Mouse (Mus musculus): ENCODE results near the gene BC005561. TPM values are rescaled to one million over a fixed set of nuclear protein-coding genes. Genes with fewer than 3 reads are reported as not detected.
"Not testable (repeated sequence)": the region's sequence is repeated elsewhere in the genome, so short reads cannot be mapped to it uniquely, and the experiment has no call there.

BC005561 gene
- polyA plus RNA-seq, 1 experiment from 2014 or later, result 9.6 TPM

- ATAC-seq (peak; percentile 57; the same call in 1 of the 2 replicates), DNase-seq (ENCODE audit: low spot score) (peak; percentile 44)
- H3K27ac ChIP-seq (ENCODE audit: low read depth, low read length), result no peak overlapping the region
- no peak overlapping the region for H3K9ac ChIP-seq (ENCODE audit: low read length)
- no peak overlapping the region for H3K4me3 ChIP-seq (ENCODE audit: low read depth, low read length)
- no peaks in the 10 kb centered on the region for H3K27me3 ChIP-seq (replicated peaks; ENCODE audit: control insufficient read depth, insufficient read depth, low read length)
- no peaks in the 10 kb centered on the region for H3K4me1 ChIP-seq (ENCODE audit: control insufficient read depth, insufficient read depth, low read length)
- H3K4me2 ChIP-seq (ENCODE audit: low read length), result no peak overlapping the region
- H3K36me3 ChIP-seq (ENCODE audit: control insufficient read depth, insufficient read depth, low read length), result peaks cover 50% of the 10 kb centered on the region
- no peaks in the 10 kb centered on the region for H3K9me3 ChIP-seq (replicated peaks; ENCODE audit: control insufficient read depth, low read length)
- WGBS, result 71% methylated on average over 1 of the region's 1 CpGs
Observed at GRCm38 (mm10) chr5:104538612-104539011, 30.5 kb downstream of the BC005561 start.

- peaks cover 50% of the 10 kb centered on the region for H3K36me3 ChIP-seq (ENCODE audit: control insufficient read depth, insufficient read depth, low read length)
- H3K4me3 ChIP-seq (ENCODE audit: low read depth, low read length), result no peak overlapping the region
- no peak for DNase-seq (ENCODE audit: low spot score)
- no peaks in the 10 kb centered on the region for H3K9me3 ChIP-seq (replicated peaks; ENCODE audit: control insufficient read depth, low read length)
- no peak overlapping the region for H3K9ac ChIP-seq (ENCODE audit: low read length)
- no peak for ATAC-seq
- no peaks in the 10 kb centered on the region for H3K4me1 ChIP-seq (ENCODE audit: control insufficient read depth, insufficient read depth, low read length)
- no peak overlapping the region for H3K4me2 ChIP-seq (ENCODE audit: low read length)
- WGBS, result 94% methylated on average over 4 of the region's 4 CpGs
- no peak overlapping the region for H3K27ac ChIP-seq (ENCODE audit: low read depth, low read length)
- no peaks in the 10 kb centered on the region for H3K27me3 ChIP-seq (replicated peaks; ENCODE audit: control insufficient read depth, insufficient read depth, low read length)
Observed at GRCm38 (mm10) chr5:104539331-104539730, 31.2 kb downstream of the BC005561 start.

GRCm38 (mm10) chr5:104568079-104568478 is 59.9 kb downstream of the BC005561 start:
- H3K4me3 ChIP-seq (ENCODE audit: low read depth, low read length); H3K9me3 ChIP-seq (replicated peaks; ENCODE audit: control insufficient read depth, low read length); H3K9ac ChIP-seq (ENCODE audit: low read length); H3K4me2 ChIP-seq (ENCODE audit: low read length); H3K4me1 ChIP-seq (ENCODE audit: control insufficient read depth, insufficient read depth, low read length); DNase-seq (ENCODE audit: low spot score); H3K36me3 ChIP-seq (ENCODE audit: control insufficient read depth, insufficient read depth, low read length); ATAC-seq; H3K27me3 ChIP-seq (replicated peaks; ENCODE audit: control insufficient read depth, insufficient read depth, low read length); H3K27ac ChIP-seq (ENCODE audit: low read depth, low read length): not testable (repeated sequence)
- 76% methylated on average over 1 of the region's 1 CpGs for WGBS

- DNase-seq (ENCODE audit: low spot score) (peak; percentile 57), ATAC-seq (peak; percentile 32)
- Histone ChIP-seq H3K4me3 (ENCODE audit: low read depth, low read length) (peak overlapping the region; percentile 53), H3K9ac (ENCODE audit: low read length) (peak overlapping the region; percentile 77), H3K4me2 (ENCODE audit: low read length) (peak overlapping the region; percentile 44), H3K4me1 (ENCODE audit: control insufficient read depth, insufficient read depth, low read length) (no peaks in the 10 kb centered on the region), H3K27me3 (replicated peaks; ENCODE audit: control insufficient read depth, insufficient read depth, low read length) (no peaks in the 10 kb centered on the region), H3K27ac (ENCODE audit: low read depth, low read length) (no peak overlapping the region), H3K9me3 (replicated peaks; ENCODE audit: control insufficient read depth, low read length) (peaks cover 8% of the 10 kb centered on the region), H3K36me3 (ENCODE audit: control insufficient read depth, insufficient read depth, low read length) (peaks cover 6% of the 10 kb centered on the region; the same call in 1 of the 2 replicates)
- 26% methylated on average over 6 of the region's 6 CpGs for WGBS
Observed at GRCm38 (mm10) chr5:104570766-104571165, 62.6 kb downstream of the BC005561 start.

- H3K36me3 ChIP-seq (ENCODE audit: control insufficient read depth, insufficient read depth, low read length); H3K4me1 ChIP-seq (ENCODE audit: control insufficient read depth, insufficient read depth, low read length); H3K9me3 ChIP-seq (replicated peaks; ENCODE audit: control insufficient read depth, low read length); H3K27me3 ChIP-seq (replicated peaks; ENCODE audit: control insufficient read depth, insufficient read depth, low read length): not testable (repeated sequence)
- H3K9ac ChIP-seq (ENCODE audit: low read length), result peak overlapping the region; percentile 77
- 0% methylated on average over 16 of the region's 19 CpGs for WGBS
- peak; percentile 99 for ATAC-seq
- peak overlapping the region; percentile 48 for H3K4me2 ChIP-seq (ENCODE audit: low read length)
- DNase-seq (ENCODE audit: low spot score), result peak; percentile 96
- H3K4me3 ChIP-seq (ENCODE audit: low read depth, low read length), result peak overlapping the region; percentile 53
- H3K27ac ChIP-seq (ENCODE audit: low read depth, low read length), result peak overlapping the region; percentile 78
Observed at GRCm38 (mm10) chr5:104571282-104571921, 63.2 kb downstream of the BC005561 start.

Other genes with a start within 250 kb of the BC005561 start
- gene Ibsp, start 209.2 kb upstream of the BC005561 start, polyA plus RNA-seq (2014; fragmentation: Nextera tagmentation; extraction: Ambion mirVana), result 0.41 and 0.82 TPM in 2 replicates
- not detected in 2 replicates for gene Mepe, start 183.0 kb upstream of the BC005561 start, polyA plus RNA-seq (2014; fragmentation: Nextera tagmentation; extraction: Ambion mirVana)
- 11.6 and 17.0 TPM in 2 replicates for gene Spp1, start 73.2 kb upstream of the BC005561 start, polyA plus RNA-seq (2014; fragmentation: Nextera tagmentation; extraction: Ambion mirVana)
- gene Pkd2, start 48.9 kb upstream of the BC005561 start, polyA plus RNA-seq (2014; fragmentation: Nextera tagmentation; extraction: Ambion mirVana), result 6.3 and 7.3 TPM in 2 replicates

Measured in forebrain, embryonic 14.5 days (tissue).